Mouse (Mus musculus) ES-CJ7 (cell line): ENCODE measurements around the gene Ssxa1.
"Not testable (repeated sequence)": the region's sequence is repeated elsewhere in the genome, so short reads cannot be mapped to it uniquely, and the experiment has no call there.

Source experiments
- DNase-seq: peaks from one replicate; pipeline ENCODE4 v3.0.0; 2011; ENCODE audit warnings: low read depth, low spot score

Ssxa1 gene

DNA sequence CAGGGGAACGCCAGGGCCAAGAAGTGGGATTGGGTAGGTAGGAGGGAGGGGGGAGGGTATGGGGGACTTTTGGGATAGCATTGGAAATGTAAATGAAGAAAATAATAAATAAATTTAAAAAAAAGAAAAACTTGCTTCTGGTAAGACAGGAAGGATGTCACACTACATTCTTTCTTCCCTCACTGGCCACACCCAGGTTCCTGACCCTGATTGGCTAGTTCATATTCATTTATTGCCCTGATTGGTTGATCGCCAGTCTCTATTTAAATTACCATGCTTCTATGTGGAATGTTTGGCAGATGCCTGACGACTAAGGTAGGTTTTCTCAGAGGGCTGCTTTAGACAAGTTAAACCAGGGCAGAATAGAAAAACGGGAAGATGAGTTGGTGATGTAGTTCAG is at the start of gene Ssxa1:
Gene Ssxa1 (plus strand): TSS at position 301 of the 400 bp plus-strand sequence.
- DNase-seq: no peak

DNA sequence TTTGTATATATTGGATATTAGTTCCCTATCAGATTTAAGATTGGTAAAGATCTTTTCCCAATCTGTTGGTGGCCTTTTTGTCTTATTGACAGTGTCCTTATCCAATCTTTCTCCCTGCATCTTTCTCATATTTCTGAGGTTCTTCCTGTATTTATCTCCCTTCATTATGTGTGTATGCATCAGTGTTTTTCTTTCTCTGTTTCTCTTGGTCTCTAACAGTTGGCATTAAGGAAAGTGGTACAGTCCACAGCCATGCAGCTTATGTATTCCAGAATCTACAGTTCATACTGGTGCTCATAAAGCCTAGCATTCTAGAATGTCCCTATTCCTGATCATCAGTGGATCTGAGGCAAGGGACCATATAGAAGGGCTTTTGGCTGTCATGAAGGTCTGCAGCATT is 47.5 kb upstream of the Ssxa1 start, which contains the start of gene Spaca5:
Gene Spaca5 (plus strand): TSS at position 301 of the 400 bp plus-strand sequence.
- DNase-seq: no peak

DNA sequence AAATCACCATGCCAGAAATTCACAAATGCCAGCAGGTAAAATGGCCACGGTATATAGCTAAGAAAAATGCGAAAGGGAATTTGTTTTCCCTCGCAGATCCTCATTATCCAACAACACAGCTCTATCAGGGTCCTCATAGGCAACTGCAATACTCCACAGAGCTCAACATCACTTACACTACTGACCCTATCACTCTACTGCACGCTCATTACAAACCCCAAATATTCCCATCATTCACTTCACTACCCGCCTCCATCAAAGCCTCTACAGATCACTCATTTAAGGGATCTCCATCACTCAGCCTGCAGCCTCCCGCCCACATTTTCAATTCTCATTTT is 27.0 kb upstream of the Ssxa1 start:
- DNase-seq: no peak

DNA sequence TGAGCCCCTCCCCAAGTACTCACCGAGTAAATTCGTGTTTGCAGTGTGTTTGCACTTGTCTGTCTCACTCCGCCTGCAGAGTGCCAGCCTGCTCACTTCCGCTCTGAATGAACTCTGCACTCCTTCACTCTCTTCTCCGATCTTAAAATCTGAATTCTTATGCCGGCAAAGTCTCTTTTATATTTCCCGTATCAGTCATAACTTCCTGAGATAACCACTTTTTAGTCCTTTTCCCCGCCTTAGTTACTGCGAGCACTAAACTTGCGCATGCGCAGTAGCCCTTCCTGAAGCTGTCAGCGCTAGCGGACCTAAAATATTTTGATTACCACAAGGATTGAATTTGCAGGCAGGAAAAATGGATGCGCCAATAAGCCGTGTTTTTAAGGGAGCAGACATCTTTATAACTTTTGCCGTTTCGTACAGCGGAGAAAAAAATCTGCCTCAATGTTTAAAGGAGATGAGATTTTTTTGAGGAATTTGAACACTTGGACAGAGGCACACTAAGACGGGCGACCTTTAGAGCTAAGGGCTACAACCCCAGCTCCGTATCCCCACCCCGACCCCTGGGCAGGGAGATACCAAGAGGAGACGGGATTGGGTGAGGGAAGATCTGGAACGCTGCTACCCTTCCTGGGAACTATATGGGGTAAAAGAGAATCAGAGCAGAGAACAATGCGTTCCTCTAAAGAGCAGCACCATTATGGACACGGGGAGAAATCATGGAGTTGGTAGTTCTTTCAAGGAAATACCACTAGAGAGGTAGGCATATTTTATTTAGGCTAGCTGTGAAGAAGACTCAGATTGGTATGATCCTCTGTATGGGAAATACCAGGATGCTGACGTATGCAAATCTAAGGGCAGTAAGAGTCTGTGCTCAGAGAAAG is 26.4 kb upstream of the Ssxa1 start, which contains the start of gene Zfp300:
Gene Zfp300 (minus strand): TSS at position 545 of the 884 bp plus-strand sequence.
- DNase-seq: peak; percentile 60

DNA sequence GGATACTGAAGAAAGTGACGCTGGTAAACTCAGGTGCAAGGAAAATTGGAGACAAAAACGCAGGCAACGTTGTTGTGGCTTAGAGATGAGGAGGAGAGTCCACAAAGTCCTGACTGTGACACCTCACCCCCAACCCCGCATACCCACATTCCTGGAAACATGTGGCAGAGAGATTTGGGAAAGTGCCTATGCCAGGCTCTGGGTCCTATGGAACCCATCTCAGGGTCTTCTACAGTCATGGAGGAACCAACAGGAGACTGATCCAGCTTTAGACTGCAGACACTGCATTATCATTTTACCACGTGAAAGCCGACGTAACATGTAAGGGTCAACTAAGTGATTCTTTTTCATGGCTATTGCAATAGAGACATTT is 25.8 kb upstream of the Ssxa1 start:
- DNase-seq: no peak

DNA sequence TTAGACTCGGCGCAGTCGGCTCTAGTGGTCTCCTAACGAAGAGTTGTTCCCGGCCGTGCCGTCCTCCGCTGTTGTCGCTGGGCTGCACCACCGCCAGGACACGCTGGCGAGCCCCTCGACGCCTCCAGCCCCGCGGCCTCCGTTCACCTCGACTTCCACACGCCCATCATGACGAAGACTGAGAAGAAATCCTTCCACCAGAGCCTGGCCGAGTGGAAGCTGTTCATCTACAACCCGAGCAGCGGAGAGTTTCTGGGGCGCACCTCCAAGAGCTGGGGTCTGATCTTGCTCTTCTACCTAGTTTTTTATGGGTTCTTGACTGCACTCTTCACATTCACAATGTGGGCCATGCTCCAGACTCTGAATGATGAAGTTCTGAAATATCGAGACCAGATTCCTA is 31.1 kb downstream of the Ssxa1 start:
- not testable (repeated sequence) for DNase-seq
